17 mouse cellular contexts compared by ENCODE assay signal in genomic region chr5:21179496-21179895, GRCm38 (mm10).
"Had no signal": no experiment of that assay in that cellular context is flagged by ENCODE, and none has a peak within 500 bp of the region (broad histone marks: within the 10 kb centered on the region; RNA-seq: fewer than 3 reads in every experiment).

No protein-coding gene starts in this region.

- H3K4me1 ChIP-seq: liver, embryonic 12.5 days had no signal

- H3K36me3 ChIP-seq: hindbrain, embryonic 15.5 days; liver, embryonic 12.5 days; liver, embryonic 15.5 days; midbrain, embryonic 12.5 days; midbrain, embryonic 15.5 days; neural tube, embryonic 12.5 days; neural tube, embryonic 15.5 days; stomach, embryonic 15.5 days had no signal

- H3K9ac ChIP-seq: hindbrain, embryonic 15.5 days; liver, embryonic 12.5 days; liver, embryonic 15.5 days; midbrain, embryonic 12.5 days; midbrain, embryonic 15.5 days; neural tube, embryonic 12.5 days; neural tube, embryonic 15.5 days; stomach, embryonic 15.5 days had no signal

- H3K9me3 ChIP-seq: hindbrain, embryonic 15.5 days; liver, embryonic 12.5 days; liver, embryonic 15.5 days; midbrain, embryonic 15.5 days; neural tube, embryonic 12.5 days; stomach, embryonic 15.5 days had no signal

- H3K4me3 ChIP-seq: hindbrain, embryonic 15.5 days; left cerebral cortex, adult 2 months; liver, embryonic 12.5 days; liver, embryonic 15.5 days; midbrain, embryonic 12.5 days; midbrain, embryonic 15.5 days; neural tube, embryonic 12.5 days; neural tube, embryonic 15.5 days; stomach, embryonic 15.5 days had no signal

- H3K4me2 ChIP-seq: hindbrain, embryonic 15.5 days; liver, embryonic 12.5 days; liver, embryonic 15.5 days; midbrain, embryonic 12.5 days; midbrain, embryonic 15.5 days; neural tube, embryonic 12.5 days; neural tube, embryonic 15.5 days; stomach, embryonic 15.5 days had no signal

- DNase-seq: layer of hippocampus, postnatal 36 days; lung, adult 2 months; retina, postnatal 1 day; right cerebral cortex, postnatal 25 days; spleen, adult 18-20 months; thymus, postnatal 25 days had no signal

- H3K27ac ChIP-seq: hindbrain, embryonic 15.5 days; left cerebral cortex, adult 2 months; liver, embryonic 12.5 days; liver, embryonic 15.5 days; macrophage; midbrain, embryonic 12.5 days; midbrain, embryonic 15.5 days; neural tube, embryonic 12.5 days; neural tube, embryonic 15.5 days; stomach, embryonic 15.5 days had no signal

- H3K27me3 ChIP-seq: hindbrain, embryonic 15.5 days; liver, embryonic 12.5 days; liver, embryonic 15.5 days; midbrain, embryonic 12.5 days; midbrain, embryonic 15.5 days; neural tube, embryonic 12.5 days; neural tube, embryonic 15.5 days; stomach, embryonic 15.5 days had no signal

- ATAC-seq: intestine, postnatal 0 days; liver, embryonic 12.5 days; midbrain, embryonic 15.5 days had no signal
